Mouse (Mus musculus): ENCODE measurements around the gene Srpk1. TPM values are rescaled to one million over a fixed set of nuclear protein-coding genes. Genes with fewer than 3 reads are reported as not detected.

Gene Srpk1
- polyA plus RNA-seq, 1 experiment from 2014 or later, result 110 TPM

- Histone ChIP-seq H3K36me3 (peaks cover 98% of the 10 kb centered on the region), H3K4me1 (no peaks in the 10 kb centered on the region), H3K4me3 (no peak overlapping the region), H3K27ac (no peak overlapping the region), H3K9me3 (replicated peaks) (no peaks in the 10 kb centered on the region), H3K27me3 (ENCODE audit: low read depth, poor library complexity, severe bottlenecking) (no peaks in the 10 kb centered on the region)
- 92% methylated on average over 9 of the region's 9 CpGs for WGBS
- DNase-seq (ENCODE audit: low spot score), result no peak
Measured at GRCm38 (mm10) chr17:28601557-28602250, 20.8 kb downstream of the Srpk1 start.

GRCm38 (mm10) chr17:28600780-28601179 lies 21.7 kb downstream of the Srpk1 start:
- no peaks in the 10 kb centered on the region for H3K4me1 ChIP-seq
- H3K4me3 ChIP-seq, result no peak overlapping the region
- WGBS, result 91% methylated on average over 5 of the region's 5 CpGs
- peaks cover 98% of the 10 kb centered on the region for H3K36me3 ChIP-seq
- H3K27me3 ChIP-seq (ENCODE audit: low read depth, poor library complexity, severe bottlenecking), result no peaks in the 10 kb centered on the region
- no peak overlapping the region for H3K27ac ChIP-seq
- H3K9me3 ChIP-seq (replicated peaks), result no peaks in the 10 kb centered on the region
- no peak for DNase-seq (ENCODE audit: low spot score)

- Histone ChIP-seq H3K4me1 (no peaks in the 10 kb centered on the region), H3K4me3 (no peak overlapping the region), H3K27me3 (ENCODE audit: low read depth, poor library complexity, severe bottlenecking) (no peaks in the 10 kb centered on the region), H3K36me3 (peaks cover 95% of the 10 kb centered on the region), H3K9me3 (replicated peaks) (no peaks in the 10 kb centered on the region), H3K27ac (no peak overlapping the region)
- WGBS, result 74% methylated on average over 4 of the region's 4 CpGs
- DNase-seq (ENCODE audit: low spot score), result no peak
Measured at GRCm38 (mm10) chr17:28593965-28594364, 28.5 kb downstream of the Srpk1 start.

- Histone ChIP-seq H3K27ac (no peak overlapping the region), H3K9me3 (replicated peaks) (no peaks in the 10 kb centered on the region), H3K27me3 (ENCODE audit: low read depth, poor library complexity, severe bottlenecking) (no peaks in the 10 kb centered on the region), H3K4me3 (no peak overlapping the region), H3K4me1 (no peaks in the 10 kb centered on the region), H3K36me3 (peaks cover 95% of the 10 kb centered on the region)
- 25% methylated on average over 4 of the region's 4 CpGs for WGBS
- DNase-seq (ENCODE audit: low spot score), result peak; percentile 88
Measured at GRCm38 (mm10) chr17:28592998-28593397, 29.5 kb downstream of the Srpk1 start.

- H3K9me3 ChIP-seq (replicated peaks), result no peaks in the 10 kb centered on the region
- H3K4me3 ChIP-seq, result no peak overlapping the region
- 91% methylated on average over 5 of the region's 5 CpGs for WGBS
- H3K4me1 ChIP-seq, result no peaks in the 10 kb centered on the region
- no peaks in the 10 kb centered on the region for H3K27me3 ChIP-seq (ENCODE audit: low read depth, poor library complexity, severe bottlenecking)
- DNase-seq (ENCODE audit: low spot score), result no peak
- H3K27ac ChIP-seq, result no peak overlapping the region
- peaks cover 95% of the 10 kb centered on the region for H3K36me3 ChIP-seq
Measured at GRCm38 (mm10) chr17:28591476-28591875, 31.0 kb downstream of the Srpk1 start.

GRCm38 (mm10) chr17:28590596-28590995 lies 31.9 kb downstream of the Srpk1 start:
- H3K4me3 ChIP-seq, result no peak overlapping the region
- no peaks in the 10 kb centered on the region for H3K9me3 ChIP-seq (replicated peaks)
- DNase-seq (ENCODE audit: low spot score), result no peak
- H3K27ac ChIP-seq, result no peak overlapping the region
- 90% methylated on average over 3 of the region's 3 CpGs for WGBS
- H3K36me3 ChIP-seq, result peaks cover 93% of the 10 kb centered on the region
- no peaks in the 10 kb centered on the region for H3K27me3 ChIP-seq (ENCODE audit: low read depth, poor library complexity, severe bottlenecking)
- H3K4me1 ChIP-seq, result no peaks in the 10 kb centered on the region

- H3K4me3 ChIP-seq, result no peak overlapping the region
- no peaks in the 10 kb centered on the region for H3K9me3 ChIP-seq (replicated peaks)
- 95% methylated on average over 2 of the region's 2 CpGs for WGBS
- H3K4me1 ChIP-seq, result no peaks in the 10 kb centered on the region
- H3K27me3 ChIP-seq (ENCODE audit: low read depth, poor library complexity, severe bottlenecking), result no peaks in the 10 kb centered on the region
- DNase-seq (ENCODE audit: low spot score), result no peak
- H3K36me3 ChIP-seq, result peaks cover 76% of the 10 kb centered on the region
- H3K27ac ChIP-seq, result no peak overlapping the region
Measured at GRCm38 (mm10) chr17:28588591-28588990, 33.9 kb downstream of the Srpk1 start.

- WGBS, result 76% methylated on average over 3 of the region's 3 CpGs
- peaks cover 55% of the 10 kb centered on the region for H3K36me3 ChIP-seq
Measured at GRCm38 (mm10) chr17:28586509-28586908, 36.0 kb downstream of the Srpk1 start.

GRCm38 (mm10) chr17:28581056-28581455 lies 41.5 kb downstream of the Srpk1 start:
- H3K36me3 ChIP-seq, result peaks cover 4% of the 10 kb centered on the region; the same call in 1 of the 2 replicates
- H3K27me3 ChIP-seq (ENCODE audit: low read depth, poor library complexity, severe bottlenecking), result 0 out of 2 replicates have a peak, but pooled peaks cover under 1% of the 10 kb centered on the region
- no peak for DNase-seq (ENCODE audit: low spot score)
- H3K27ac ChIP-seq, result no peak overlapping the region
- no peaks in the 10 kb centered on the region for H3K9me3 ChIP-seq (replicated peaks)
- 62% methylated on average over 2 of the region's 2 CpGs for WGBS
- no peak overlapping the region for H3K4me3 ChIP-seq
- H3K4me1 ChIP-seq, result peaks cover 5% of the 10 kb centered on the region; the same call in 1 of the 2 replicates

More at GRCm38 (mm10) chr17:28586509-28586908, 36.0 kb downstream of the Srpk1 start:
- Histone ChIP-seq H3K27ac (no peak overlapping the region), H3K9me3 (replicated peaks) (no peaks in the 10 kb centered on the region), H3K27me3 (ENCODE audit: low read depth, poor library complexity, severe bottlenecking) (no peaks in the 10 kb centered on the region), H3K4me1 (no peaks in the 10 kb centered on the region), H3K4me3 (no peak overlapping the region)
- DNase-seq (ENCODE audit: low spot score), result no peak

GRCm38 (mm10) chr17:28580396-28580795 lies 42.1 kb downstream of the Srpk1 start:
- no peak overlapping the region for H3K4me3 ChIP-seq
- H3K9me3 ChIP-seq (replicated peaks), result no peaks in the 10 kb centered on the region
- 0 out of 2 replicates have a peak, but pooled peaks cover 6% of the 10 kb centered on the region for H3K27me3 ChIP-seq (ENCODE audit: low read depth, poor library complexity, severe bottlenecking)
- DNase-seq (ENCODE audit: low spot score), result peak; percentile 94
- H3K4me1 ChIP-seq, result peaks cover 11% of the 10 kb centered on the region
- WGBS, result 2% methylated on average over 9 of the region's 9 CpGs
- no peaks in the 10 kb centered on the region for H3K36me3 ChIP-seq
- no peak overlapping the region for H3K27ac ChIP-seq

GRCm38 (mm10) chr17:28575244-28576125 lies 47.0 kb downstream of the Srpk1 start, which contains the start of gene Lhfpl5:
TSS of gene Lhfpl5 (plus strand) at chr17:28575641.
- WGBS, result 16% methylated on average over 50 of the region's 50 CpGs
- Histone ChIP-seq H3K27ac (no peak within 1 kb of the TSS), H3K4me1 (peaks cover 11% of the 10 kb centered on the region), H3K36me3 (no peaks in the 10 kb centered on the region), H3K9me3 (replicated peaks) (no peaks in the 10 kb centered on the region), H3K27me3 (ENCODE audit: low read depth, poor library complexity, severe bottlenecking) (peaks cover 6% of the 10 kb centered on the region; the same call in 1 of the 2 replicates), H3K4me3 (peak within 1 kb of the TSS; percentile 33)
- peak; percentile 92 for DNase-seq (ENCODE audit: low spot score)

- WGBS, result 88% methylated on average over 6 of the region's 6 CpGs
- DNase-seq (ENCODE audit: low spot score), result no peak
- no peak overlapping the region for H3K4me3 ChIP-seq
- H3K27me3 ChIP-seq (ENCODE audit: low read depth, poor library complexity, severe bottlenecking), result peaks cover 6% of the 10 kb centered on the region; the same call in 1 of the 2 replicates
- no peaks in the 10 kb centered on the region for H3K36me3 ChIP-seq
- H3K4me1 ChIP-seq, result peaks cover 10% of the 10 kb centered on the region
- H3K9me3 ChIP-seq (replicated peaks), result no peaks in the 10 kb centered on the region
- H3K27ac ChIP-seq, result no peak overlapping the region
Measured at GRCm38 (mm10) chr17:28572941-28573340, 49.6 kb downstream of the Srpk1 start.

- Histone ChIP-seq H3K36me3 (no peaks in the 10 kb centered on the region), H3K9me3 (replicated peaks) (no peaks in the 10 kb centered on the region), H3K27ac (no peak overlapping the region), H3K4me3 (no peak overlapping the region), H3K4me1 (peaks cover 10% of the 10 kb centered on the region), H3K27me3 (ENCODE audit: low read depth, poor library complexity, severe bottlenecking) (peaks cover 6% of the 10 kb centered on the region; the same call in 1 of the 2 replicates)
- no peak for DNase-seq (ENCODE audit: low spot score)
- WGBS, result 90% methylated on average over 7 of the region's 7 CpGs
Measured at GRCm38 (mm10) chr17:28572521-28572920, 50.0 kb downstream of the Srpk1 start.
